12 mouse cellular contexts compared by ENCODE assay signal in genomic region chr2:6884796-6885711, GRCm38 (mm10).
DNase-seq lines count a peak whose midpoint lies in the region; ATAC-seq and TF ChIP-seq lines count a peak whose summit lies in the region.
"Had no signal": no experiment of that assay in that cellular context is flagged by ENCODE, and none has a peak within 500 bp of the region (broad histone marks: within the 10 kb centered on the region; RNA-seq: fewer than 3 reads in every experiment).

No protein-coding gene starts in this region.

- peak overlapping the region; percentile 38 for H3K4me2 ChIP-seq in forebrain, embryonic 15.5 days (replicated peaks)
- H3K4me2 ChIP-seq in midbrain, embryonic 14.5 days (ENCODE audit: low read length), result peak overlapping the region; percentile 61
- H3K4me2 ChIP-seq in kidney, embryonic 14.5 days (replicated peaks; ENCODE audit: low read depth, low read length), result no peak overlapping the region
- H3K4me2 ChIP-seq in kidney, embryonic 16.5 days (replicated peaks; ENCODE audit: low read depth, low read length), result no peak overlapping the region
- H3K4me2 ChIP-seq: limb, embryonic 13.5 days; lung, embryonic 15.5 days had no signal

- peak; percentile 78 for DNase-seq in brain, adult 2 months (ENCODE audit: low read depth, low spot score)
- DNase-seq in midbrain, embryonic 14.5 days, result peak; percentile 81
- DNase-seq in adrenal gland, adult 2 months, result no peak
- DNase-seq: kidney, postnatal 36 days; thymus, adult 2 months had no signal

- H3K4me3 ChIP-seq in cortical plate, adult 2 months (ENCODE audit: insufficient read depth, low read length), result peak overlapping the region; percentile 96
- peak overlapping the region; percentile 48 for H3K4me3 ChIP-seq in forebrain, embryonic 15.5 days
- peak overlapping the region; percentile 50 for H3K4me3 ChIP-seq in midbrain, embryonic 14.5 days (replicated peaks; ENCODE audit: low read depth, low read length)
- no peak overlapping the region for H3K4me3 ChIP-seq in kidney, embryonic 14.5 days (ENCODE audit: low read length)
- no peak overlapping the region for H3K4me3 ChIP-seq in kidney, embryonic 16.5 days (ENCODE audit: low read length)
- H3K4me3 ChIP-seq: limb, embryonic 13.5 days; lung, embryonic 15.5 days had no signal

- WGBS in forebrain, embryonic 15.5 days, result 4% methylated on average over 8 of the region's 8 CpGs
- 7% methylated on average over 8 of the region's 8 CpGs for WGBS in midbrain, embryonic 14.5 days
- WGBS in kidney, embryonic 14.5 days, result 81% methylated on average over 8 of the region's 8 CpGs
- WGBS in kidney, embryonic 16.5 days, result 84% methylated on average over 8 of the region's 8 CpGs

- peaks cover 7% of the 10 kb centered on the region; the same call in 1 of the 2 replicates for H3K4me1 ChIP-seq in cortical plate, adult 2 months (ENCODE audit: control insufficient read depth, insufficient read depth, low read length)
- H3K4me1 ChIP-seq in forebrain, embryonic 15.5 days, result peaks cover 19% of the 10 kb centered on the region
- H3K4me1 ChIP-seq in midbrain, embryonic 14.5 days (ENCODE audit: control insufficient read depth, insufficient read depth, low read length), result peaks cover 28% of the 10 kb centered on the region
- no peaks in the 10 kb centered on the region for H3K4me1 ChIP-seq in kidney, embryonic 14.5 days (ENCODE audit: control insufficient read depth, insufficient read depth, low read length)
- H3K4me1 ChIP-seq in kidney, embryonic 16.5 days (ENCODE audit: insufficient read depth, low read length), result no peaks in the 10 kb centered on the region
- H3K4me1 ChIP-seq: limb, embryonic 13.5 days; lung, embryonic 15.5 days had no signal

- H3K9ac ChIP-seq in forebrain, embryonic 15.5 days (replicated peaks), result peak overlapping the region; percentile 89
- peak overlapping the region; percentile 92 for H3K9ac ChIP-seq in midbrain, embryonic 14.5 days (replicated peaks; ENCODE audit: low read length)
- no peak overlapping the region for H3K9ac ChIP-seq in kidney, embryonic 14.5 days (ENCODE audit: low read depth, low read length)
- no peak overlapping the region for H3K9ac ChIP-seq in kidney, embryonic 16.5 days (replicated peaks; ENCODE audit: low read length)
- H3K9ac ChIP-seq: limb, embryonic 13.5 days; lung, embryonic 15.5 days had no signal

- no peaks in the 10 kb centered on the region for H3K9me3 ChIP-seq in forebrain, embryonic 15.5 days
- H3K9me3 ChIP-seq in midbrain, embryonic 14.5 days (ENCODE audit: control insufficient read depth, low read length), result no peaks in the 10 kb centered on the region
- H3K9me3 ChIP-seq in kidney, embryonic 14.5 days (ENCODE audit: control insufficient read depth, low read length), result no peaks in the 10 kb centered on the region
- no peaks in the 10 kb centered on the region for H3K9me3 ChIP-seq in kidney, embryonic 16.5 days (ENCODE audit: low read length)
- H3K9me3 ChIP-seq: limb, embryonic 13.5 days; lung, embryonic 15.5 days had no signal

- TF ChIP-seq CTCF in cortical plate, adult 2 months (IDR thresholded peaks at IDR 0.05; ENCODE audit: extremely low read depth, insufficient read depth, low read length), result no peak

- no peak for TF ChIP-seq POLR2A in cortical plate, adult 2 months (IDR thresholded peaks at IDR 0.05; ENCODE audit: extremely low read depth, insufficient read depth, low read length)

- H3K36me3 ChIP-seq in forebrain, embryonic 15.5 days, result no peaks in the 10 kb centered on the region
- no peaks in the 10 kb centered on the region for H3K36me3 ChIP-seq in midbrain, embryonic 14.5 days (ENCODE audit: control insufficient read depth, insufficient read depth, low read length)
- no peaks in the 10 kb centered on the region for H3K36me3 ChIP-seq in kidney, embryonic 14.5 days (ENCODE audit: control insufficient read depth, insufficient read depth, low read length)
- no peaks in the 10 kb centered on the region for H3K36me3 ChIP-seq in kidney, embryonic 16.5 days (ENCODE audit: insufficient read depth, low read length)
- H3K36me3 ChIP-seq: limb, embryonic 13.5 days; lung, embryonic 15.5 days had no signal

- peak overlapping the region; percentile 92 for H3K27ac ChIP-seq in cortical plate, adult 2 months (ENCODE audit: insufficient read depth, low read length)
- H3K27ac ChIP-seq in forebrain, embryonic 15.5 days (replicated peaks), result peak overlapping the region; percentile 98
- H3K27ac ChIP-seq in midbrain, embryonic 14.5 days (replicated peaks; ENCODE audit: low read depth, low read length), result peak overlapping the region; percentile 94
- H3K27ac ChIP-seq in kidney, embryonic 14.5 days (ENCODE audit: low read depth, low read length), result no peak overlapping the region
- H3K27ac ChIP-seq in kidney, embryonic 16.5 days (ENCODE audit: low read length), result no peak overlapping the region
- H3K27ac ChIP-seq: limb, embryonic 13.5 days; lung, embryonic 15.5 days had no signal

- no peaks in the 10 kb centered on the region for H3K27me3 ChIP-seq in forebrain, embryonic 15.5 days
- H3K27me3 ChIP-seq in midbrain, embryonic 14.5 days (ENCODE audit: control insufficient read depth, insufficient read depth, low read length), result no peaks in the 10 kb centered on the region
- H3K27me3 ChIP-seq in kidney, embryonic 14.5 days (ENCODE audit: control insufficient read depth, insufficient read depth, low read length), result no peaks in the 10 kb centered on the region
- no peaks in the 10 kb centered on the region for H3K27me3 ChIP-seq in kidney, embryonic 16.5 days (ENCODE audit: insufficient read depth, low read length)
- H3K27me3 ChIP-seq: limb, embryonic 13.5 days; lung, embryonic 15.5 days had no signal

- ATAC-seq in forebrain, embryonic 15.5 days (replicated peaks), result peak; percentile 62
- ATAC-seq in midbrain, embryonic 14.5 days (ENCODE audit: low FRiP score, low TSS enrichment), result peak; percentile 63
- ATAC-seq in kidney, embryonic 14.5 days (ENCODE audit: low FRiP score, low TSS enrichment), result no peak
- no peak for ATAC-seq in kidney, embryonic 16.5 days (ENCODE audit: low FRiP score, low TSS enrichment)
- ATAC-seq: activated CD4-positive, CD25-positive, alpha-beta regulatory T cell, adult 4 months had no signal

Comparison
In these comparisons a context has a peak if more than half of its experiments do, and no peak if none do; other contexts are left out.
1. H3K27ac ChIP-seq: peak in cortical plate, adult 2 months (single experiment), forebrain, embryonic 15.5 days (single experiment) and midbrain, embryonic 14.5 days (single experiment); none in kidney, embryonic 14.5 days (single experiment) and kidney, embryonic 16.5 days (single experiment).
2. H3K4me3 ChIP-seq: peak in cortical plate, adult 2 months (single experiment), forebrain, embryonic 15.5 days (single experiment) and midbrain, embryonic 14.5 days (single experiment); none in kidney, embryonic 14.5 days (single experiment) and kidney, embryonic 16.5 days (single experiment).
3. ATAC-seq: peak in forebrain, embryonic 15.5 days (single experiment) and midbrain, embryonic 14.5 days (single experiment); none in kidney, embryonic 14.5 days (single experiment) and kidney, embryonic 16.5 days (single experiment).
4. H3K4me2 ChIP-seq: peak in forebrain, embryonic 15.5 days (single experiment) and midbrain, embryonic 14.5 days (single experiment); none in kidney, embryonic 14.5 days (single experiment) and kidney, embryonic 16.5 days (single experiment).
5. H3K9ac ChIP-seq: peak in forebrain, embryonic 15.5 days (single experiment) and midbrain, embryonic 14.5 days (single experiment); none in kidney, embryonic 14.5 days (single experiment) and kidney, embryonic 16.5 days (single experiment).